Mouse (Mus musculus): ENCODE results near the gene Plcd3.

The Plcd3 gene

GRCm38 (mm10) chr11:103058499-103059085 is 42.9 kb downstream of the Plcd3 start:
- no peak for DNase-seq

- no peak for DNase-seq
These were observed 44.8 kb downstream of the Plcd3 start for GRCm38 (mm10) chr11:103056636-103057035.

- DNase-seq: peak; percentile 78
These were observed 46.7 kb downstream of the Plcd3 start for GRCm38 (mm10) chr11:103054798-103055197.

- no peak for DNase-seq
These were observed 48.0 kb downstream of the Plcd3 start for GRCm38 (mm10) chr11:103053191-103054076.

GRCm38 (mm10) chr11:103052078-103052477 is 49.4 kb downstream of the Plcd3 start:
- DNase-seq: no peak

GRCm38 (mm10) chr11:103051249-103051691 is 50.2 kb downstream of the Plcd3 start:
- DNase-seq: no peak

- DNase-seq: no peak
These were observed 51.3 kb downstream of the Plcd3 start for GRCm38 (mm10) chr11:103050153-103050552.

GRCm38 (mm10) chr11:103049611-103050010 is 51.8 kb downstream of the Plcd3 start:
- DNase-seq: no peak

GRCm38 (mm10) chr11:103046286-103046685 is 55.2 kb downstream of the Plcd3 start:
- DNase-seq: no peak

GRCm38 (mm10) chr11:103043982-103044381 is 57.5 kb downstream of the Plcd3 start:
- DNase-seq: no peak

GRCm38 (mm10) chr11:103042828-103043227 is 58.6 kb downstream of the Plcd3 start:
- DNase-seq: no peak

GRCm38 (mm10) chr11:103038037-103038436 is 63.4 kb downstream of the Plcd3 start:
- DNase-seq: peak; percentile 25

GRCm38 (mm10) chr11:103036881-103037465 is 64.5 kb downstream of the Plcd3 start:
- no peak for DNase-seq

- DNase-seq: no peak
These were observed 66.5 kb downstream of the Plcd3 start for GRCm38 (mm10) chr11:103035007-103035406.

GRCm38 (mm10) chr11:103033030-103033429 is 68.4 kb downstream of the Plcd3 start:
- no peak for DNase-seq

- DNase-seq: peak; percentile 85
These were observed 73.1 kb downstream of the Plcd3 start, which contains the start of the genes Nmt1 and Dcakd for GRCm38 (mm10) chr11:103028176-103028891. Nmt1 (plus strand) TSS chr11:103028190. Dcakd (minus strand) TSS chr11:103028333.

GRCm38 (mm10) chr11:103027570-103028175 is 73.8 kb downstream of the Plcd3 start:
- no peak for DNase-seq

- DNase-seq: no peak
These were observed 74.6 kb downstream of the Plcd3 start for GRCm38 (mm10) chr11:103026901-103027300.

GRCm38 (mm10) chr11:103023974-103024373 is 77.5 kb downstream of the Plcd3 start:
- no peak for DNase-seq

- no peak for DNase-seq
These were observed 80.6 kb downstream of the Plcd3 start for GRCm38 (mm10) chr11:103020713-103021335.
